Mouse (Mus musculus) kidney, embryonic 14.5 days (tissue): ENCODE measurements at regions not wholly inside any gene's neighbourhood (a gene's known extent, or its start where the extent isn't known, plus 50 kb on each side); places are given as distances from the start of the nearest gene placed in this dataset.

Experiments
- ATAC-seq: fragments of 200-750 bp; cut with Nextera tagmentation; 2 replicates; pipeline ENCODE4 v1.8.0; 2017; ENCODE audit warnings: moderate number of reproducible peaks, mild to moderate bottlenecking, moderate TSS enrichment, moderate library complexity; ENCODE audit not compliant: low FRiP score, low TSS enrichment
- H3K27ac ChIP-seq: fragments of 300-500 bp; sonication (generic); 2 replicates; pipeline ENCODE4 v1.5.1; 2014; ENCODE audit warnings: low read depth, mild to moderate bottlenecking, low read length, moderate library complexity, mixed read lengths
- H3K27me3 ChIP-seq: fragments of 300-500 bp; sonication (generic); 2 replicates; pipeline ENCODE4 v1.6.1; 2014; ENCODE audit warnings: mild to moderate bottlenecking, low read length; ENCODE audit not compliant: control insufficient read depth, insufficient read depth
- H3K36me3 ChIP-seq: fragments of 300-500 bp; sonication (generic); 2 replicates; pipeline ENCODE4 v1.6.1; 2014; ENCODE audit warnings: low read length, mixed read lengths; ENCODE audit not compliant: control insufficient read depth, insufficient read depth
- H3K4me1 ChIP-seq: fragments of 300-500 bp; sonication (generic); 2 replicates; pipeline ENCODE4 v1.6.1; 2014; ENCODE audit warnings: low read length, mixed read lengths; ENCODE audit not compliant: control insufficient read depth, insufficient read depth
- H3K4me2 ChIP-seq: fragments of 300-500 bp; sonication (generic); replicated peaks from 2 replicates; pipeline ENCODE4 v1.6.1; 2014; ENCODE audit warnings: low read depth, mild to moderate bottlenecking, low read length
- H3K4me3 ChIP-seq: fragments of 300-500 bp; sonication (generic); 2 replicates; pipeline ENCODE4 v1.5.1; 2014; ENCODE audit warnings: mild to moderate bottlenecking, low read length
- H3K9ac ChIP-seq: fragments of 300-500 bp; sonication (generic); 2 replicates; pipeline ENCODE4 v1.6.1; 2014; ENCODE audit warnings: low read depth, mild to moderate bottlenecking, low read length, moderate library complexity
- H3K9me3 ChIP-seq: fragments of 300-500 bp; sonication (generic); 2 replicates; pipeline ENCODE4 v1.6.1; 2016; ENCODE audit warnings: low read length; ENCODE audit not compliant: control insufficient read depth
- WGBS: fragments of 180-500 bp; shearing (Covaris S2); extraction: QIAGEN DNeasy Blood & Tissue Kit; methylation state at CpG from one replicate; pipeline ENCODE4 v1.1.7; 2014; 5-methylcytosine and 5-hydroxymethylcytosine counted together

- H3K36me3 ChIP-seq = no peaks in the 10 kb centered on the region
- no peak overlapping the region for H3K4me2 ChIP-seq
- 91% methylated on average over 9 of the region's 9 CpGs for WGBS
- H3K4me3 ChIP-seq = no peak overlapping the region
- H3K9ac ChIP-seq = no peak overlapping the region
- H3K4me1 ChIP-seq = no peaks in the 10 kb centered on the region
- H3K9me3 ChIP-seq = no peaks in the 10 kb centered on the region
- no peak overlapping the region for H3K27ac ChIP-seq
- H3K27me3 ChIP-seq = no peaks in the 10 kb centered on the region
- ATAC-seq = no peak
These were observed 328.4 kb downstream of the Gm49356 start for GRCm38 (mm10) chr15:59217481-59217880.

GRCm38 (mm10) chr15:59218916-59219315 lies 329.8 kb downstream of the Gm49356 start:
- WGBS = 79% methylated on average over 7 of the region's 7 CpGs
- Histone ChIP-seq H3K9me3 (no peaks in the 10 kb centered on the region), H3K4me2 (no peak overlapping the region), H3K36me3 (no peaks in the 10 kb centered on the region), H3K4me3 (no peak overlapping the region), H3K4me1 (no peaks in the 10 kb centered on the region), H3K9ac (no peak overlapping the region), H3K27ac (no peak overlapping the region), H3K27me3 (no peaks in the 10 kb centered on the region)
- no peak for ATAC-seq

- no peaks in the 10 kb centered on the region for H3K27me3 ChIP-seq
- H3K9ac ChIP-seq = no peak overlapping the region
- no peaks in the 10 kb centered on the region for H3K4me1 ChIP-seq
- H3K4me2 ChIP-seq = no peak overlapping the region
- H3K36me3 ChIP-seq = no peaks in the 10 kb centered on the region
- no peaks in the 10 kb centered on the region for H3K9me3 ChIP-seq
- no peak overlapping the region for H3K27ac ChIP-seq
- H3K4me3 ChIP-seq = no peak overlapping the region
- 90% methylated on average over 6 of the region's 6 CpGs for WGBS
- ATAC-seq = no peak
These were observed 336.5 kb downstream of the Gm49356 start for GRCm38 (mm10) chr15:59225637-59226036.

- no peak overlapping the region for H3K4me2 ChIP-seq
- 85% methylated on average over 3 of the region's 3 CpGs for WGBS
- H3K9ac ChIP-seq = no peak overlapping the region
- ATAC-seq = no peak
- H3K27me3 ChIP-seq = no peaks in the 10 kb centered on the region
- H3K36me3 ChIP-seq = no peaks in the 10 kb centered on the region
- H3K27ac ChIP-seq = no peak overlapping the region
- no peaks in the 10 kb centered on the region for H3K4me1 ChIP-seq
- H3K4me3 ChIP-seq = no peak overlapping the region
- no peaks in the 10 kb centered on the region for H3K9me3 ChIP-seq
These were observed 338.2 kb downstream of the Gm49356 start for GRCm38 (mm10) chr15:59227293-59227692.

- no peak for ATAC-seq
- Histone ChIP-seq H3K4me3 (no peak overlapping the region), H3K4me2 (no peak overlapping the region), H3K27me3 (no peaks in the 10 kb centered on the region), H3K9me3 (peaks cover 5% of the 10 kb centered on the region; the same call in 1 of the 2 replicates), H3K36me3 (no peaks in the 10 kb centered on the region), H3K9ac (no peak overlapping the region), H3K27ac (no peak overlapping the region), H3K4me1 (no peaks in the 10 kb centered on the region)
These were observed 341.4 kb downstream of the Gm49356 start for GRCm38 (mm10) chr15:59230536-59230935.

GRCm38 (mm10) chr15:59231703-59232102 lies 342.6 kb downstream of the Gm49356 start:
- no peaks in the 10 kb centered on the region for H3K36me3 ChIP-seq
- whole genome bisulfite sequencing = 84% methylated on average over 1 of the region's 1 CpGs
- H3K27me3 ChIP-seq = no peaks in the 10 kb centered on the region
- H3K4me2 ChIP-seq = no peak overlapping the region
- peaks cover 5% of the 10 kb centered on the region; the same call in 1 of the 2 replicates for H3K9me3 ChIP-seq
- H3K9ac ChIP-seq = no peak overlapping the region
- H3K27ac ChIP-seq = no peak overlapping the region
- no peaks in the 10 kb centered on the region for H3K4me1 ChIP-seq
- no peak for ATAC-seq
- H3K4me3 ChIP-seq = no peak overlapping the region

GRCm38 (mm10) chr15:59232290-59232689 lies 343.2 kb downstream of the Gm49356 start:
- Histone ChIP-seq H3K4me2 (no peak overlapping the region), H3K4me1 (no peaks in the 10 kb centered on the region), H3K27ac (no peak overlapping the region), H3K4me3 (no peak overlapping the region), H3K9ac (no peak overlapping the region), H3K36me3 (no peaks in the 10 kb centered on the region), H3K9me3 (peaks cover 5% of the 10 kb centered on the region; the same call in 1 of the 2 replicates), H3K27me3 (no peaks in the 10 kb centered on the region)
- 71% methylated on average over 5 of the region's 5 CpGs for WGBS
- no peak for ATAC-seq

GRCm38 (mm10) chr15:59237446-59238161 lies 348.5 kb downstream of the Gm49356 start:
- no peak overlapping the region for H3K9ac ChIP-seq
- 77% methylated on average over 6 of the region's 6 CpGs for WGBS
- no peak overlapping the region for H3K4me3 ChIP-seq
- ATAC-seq = no peak
- no peak overlapping the region for H3K27ac ChIP-seq
- H3K4me1 ChIP-seq = no peaks in the 10 kb centered on the region
- no peaks in the 10 kb centered on the region for H3K36me3 ChIP-seq
- peaks cover 4% of the 10 kb centered on the region; the same call in 1 of the 2 replicates for H3K9me3 ChIP-seq
- no peak overlapping the region for H3K4me2 ChIP-seq
- no peaks in the 10 kb centered on the region for H3K27me3 ChIP-seq

- H3K4me2 ChIP-seq = no peak overlapping the region
- ATAC-seq = no peak
- no peak overlapping the region for H3K27ac ChIP-seq
- H3K4me3 ChIP-seq = no peak overlapping the region
- H3K9me3 ChIP-seq = no peaks in the 10 kb centered on the region
- no peaks in the 10 kb centered on the region for H3K36me3 ChIP-seq
- H3K27me3 ChIP-seq = no peaks in the 10 kb centered on the region
- WGBS = 87% methylated on average over 7 of the region's 7 CpGs
- H3K4me1 ChIP-seq = no peaks in the 10 kb centered on the region
- no peak overlapping the region for H3K9ac ChIP-seq
These were observed 352.7 kb downstream of the Gm49356 start for GRCm38 (mm10) chr15:59241752-59242151.
